Mouse (Mus musculus) myocyte (in vitro differentiated cells): ENCODE data around the gene Micall1. TPM values are rescaled to one million over a fixed set of nuclear protein-coding genes. Genes with fewer than 3 reads are reported as not detected.
A peak's percentile ranks its signal among the peaks of the same experiment; 100 is the strongest.

Source experiments
- H3K27me3 ChIP-seq: one replicate; pipeline ENCODE4 v1.6.1; 2011; ENCODE audit not compliant: control insufficient read depth, insufficient read depth, insufficient read length
- H3K36me3 ChIP-seq: one replicate; pipeline ENCODE4 v1.6.1; 2011; ENCODE audit not compliant: control insufficient read depth, insufficient read depth
- H3K4me2 ChIP-seq: one replicate; pipeline ENCODE4 v1.6.1; 2011; ENCODE audit warnings: low read depth, control low read depth
- H3K4me3 ChIP-seq: one replicate; pipeline ENCODE4 v1.5.1; 2011; ENCODE audit warnings: mild to moderate bottlenecking, control low read depth, moderate library complexity
- H3K79me2 ChIP-seq: one replicate; pipeline ENCODE4 v1.6.1; 2011; ENCODE audit not compliant: control insufficient read depth, insufficient read depth
- H3ac ChIP-seq: one replicate; pipeline ENCODE4 v1.6.1; 2011; ENCODE audit not compliant: control insufficient read depth, insufficient read length
- CEBPB ChIP-seq: IDR thresholded peaks from 2 replicates; pipeline ENCODE4 v1.6.1; 2011; ENCODE audit warnings: mild to moderate bottlenecking, moderate library complexity; ENCODE audit not compliant: poor library complexity, insufficient read depth, severe bottlenecking
- E2F4 ChIP-seq: IDR thresholded peaks from one replicate; pipeline ENCODE4 v1.6.1; 2011; ENCODE audit warnings: mild to moderate bottlenecking, control low read depth, moderate library complexity; ENCODE audit not compliant: insufficient read depth
- MAX ChIP-seq: IDR thresholded peaks from one replicate; pipeline ENCODE4 v1.6.1; 2011; ENCODE audit warnings: low read depth, mild to moderate bottlenecking, control low read depth
- MYOD1 ChIP-seq, 3 experiments: IDR thresholded peaks; one replicate each; pipeline ENCODE4 v1.6.1; 2011; ENCODE audit warnings: control low read depth in 2 of 3, low read depth in 2 of 3, mild to moderate bottlenecking in 2 of 3, moderate library complexity in 1 of 3; ENCODE audit not compliant: insufficient read length in 2 of 3, control insufficient read depth in 1 of 3
- MYOG ChIP-seq, 3 experiments: IDR thresholded peaks; one replicate each; pipeline ENCODE4 v1.6.1; 2011; ENCODE audit warnings: control low read depth in 2 of 3, low read depth in 2 of 3, mild to moderate bottlenecking in 2 of 3; ENCODE audit not compliant: insufficient read length in 2 of 3, control insufficient read depth in 1 of 3, insufficient read depth in 1 of 3
- POLR2A ChIP-seq: IDR thresholded peaks from one replicate; pipeline ENCODE4 v1.6.1; 2011; ENCODE audit warnings: low read depth, mild to moderate bottlenecking, control low read depth, moderate library complexity; ENCODE audit not compliant: insufficient read length
- POLR2AphosphoS2 ChIP-seq: IDR thresholded peaks from one replicate; pipeline ENCODE4 v1.6.1; 2011; ENCODE audit warnings: low read depth, control low read depth; ENCODE audit not compliant: insufficient read length
- REST ChIP-seq: IDR thresholded peaks from one replicate; pipeline ENCODE4 v1.6.1; 2011; ENCODE audit warnings: mild to moderate bottlenecking, control low read depth, moderate library complexity; ENCODE audit not compliant: insufficient read depth, insufficient read length
- SRF ChIP-seq: IDR thresholded peaks from one replicate; pipeline ENCODE4 v1.6.1; 2011; ENCODE audit warnings: low read depth; ENCODE audit not compliant: control insufficient read depth, insufficient read length
- TCF12 ChIP-seq: IDR thresholded peaks from one replicate; pipeline ENCODE4 v1.6.1; 2011; ENCODE audit warnings: mild to moderate bottlenecking, control low read depth; ENCODE audit not compliant: poor library complexity, insufficient read depth, severe bottlenecking
- TCF3 ChIP-seq: IDR thresholded peaks from one replicate; pipeline ENCODE4 v1.6.1; 2011; ENCODE audit warnings: low read depth, control low read depth; ENCODE audit not compliant: insufficient read length
- USF1 ChIP-seq: IDR thresholded peaks from one replicate; pipeline ENCODE4 v1.6.1; 2011; ENCODE audit warnings: low read depth, mild to moderate bottlenecking, control low read depth, moderate library complexity
- polyA plus RNA-seq: library from polyadenylated mRNA; unstranded; fragments of >200 nt; fragmentation: generic; extraction: Trizol; gene quantifications from one replicate; pipeline ENCODE4 v1.2.1, GENCODE M21; 2012; ENCODE audit warnings: missing spikeins

Gene Micall1
- polyA plus RNA-seq, 1 experiment: 18.0 TPM

DNA sequence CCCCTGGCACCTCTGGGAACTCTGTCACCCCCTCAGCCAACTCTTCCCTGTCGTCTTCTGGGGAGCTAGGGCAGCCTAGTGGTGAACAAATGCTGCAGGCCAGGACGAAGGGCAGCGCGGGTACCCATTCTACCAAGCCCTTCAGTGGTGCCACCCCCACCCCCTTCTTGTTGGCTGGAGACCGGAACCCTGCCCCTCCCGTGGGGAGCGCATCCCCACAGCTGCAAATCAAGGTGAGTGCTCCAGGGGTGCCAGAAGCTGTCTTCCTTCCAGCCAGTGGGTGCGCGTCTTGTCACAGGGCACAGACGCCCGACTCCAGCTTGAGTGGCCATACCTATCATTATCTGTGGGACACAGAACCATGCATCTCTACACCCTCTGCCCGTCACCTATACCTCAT lies 18.4 kb downstream of the Micall1 start:
- Histone ChIP-seq H3K27me3 (no peaks in the 10 kb centered on the region), H3K36me3 (peaks cover 43% of the 10 kb centered on the region), H3K4me3 (no peak overlapping the region), H3K4me2 (no peak overlapping the region), H3K79me2 (no peaks in the 10 kb centered on the region), H3ac (no peak overlapping the region)
- TF ChIP-seq TCF12 (no peak), MYOG (IDR thresholded peaks at IDR 0.05; ENCODE audit: control insufficient read depth in 1 of 3, insufficient read depth in 1 of 3, insufficient read length in 2 of 3, low read depth in 2 of 3) (no peak), USF1 (no peak), TCF3 (no peak), E2F4 (no peak), MAX (no peak), SRF (no peak), CEBPB (no peak), POLR2A (no peak), REST (no peak), POLR2AphosphoS2 (no peak), MYOD1 (IDR thresholded peaks at IDR 0.05; ENCODE audit: control insufficient read depth in 1 of 3, insufficient read length in 2 of 3, low read depth in 2 of 3) (no peak)

- H3K79me2 ChIP-seq: no peaks in the 10 kb centered on the region
- H3K4me2 ChIP-seq: no peak overlapping the region
- H3ac ChIP-seq: no peak overlapping the region
- TF ChIP-seq REST (no peak), POLR2AphosphoS2 (no peak), MYOD1 (IDR thresholded peaks at IDR 0.05; ENCODE audit: control insufficient read depth in 1 of 3, insufficient read length in 2 of 3, low read depth in 2 of 3) (peak in 1 of 3 experiments; percentile 22)
- H3K27me3 ChIP-seq: no peaks in the 10 kb centered on the region
- H3K36me3 ChIP-seq: peaks cover 45% of the 10 kb centered on the region
- no peak overlapping the region for H3K4me3 ChIP-seq
Measured at GRCm38 (mm10) chr15:79128208-79128607, 19.5 kb downstream of the Micall1 start.

- peaks cover 43% of the 10 kb centered on the region for H3K36me3 ChIP-seq
- no peaks in the 10 kb centered on the region for H3K27me3 ChIP-seq
- no peak overlapping the region for H3K4me2 ChIP-seq
- H3K4me3 ChIP-seq: no peak overlapping the region
- no peaks in the 10 kb centered on the region for H3K79me2 ChIP-seq
- no peak for TF ChIP-seq REST
- TF ChIP-seq USF1: no peak
- TF ChIP-seq POLR2A: no peak
- no peak for TF ChIP-seq TCF3
- TF ChIP-seq MYOG (IDR thresholded peaks at IDR 0.05; ENCODE audit: control insufficient read depth in 1 of 3, insufficient read depth in 1 of 3, insufficient read length in 2 of 3, low read depth in 2 of 3): no peak
- TF ChIP-seq CEBPB: no peak
- TF ChIP-seq MYOD1 (IDR thresholded peaks at IDR 0.05; ENCODE audit: control insufficient read depth in 1 of 3, insufficient read length in 2 of 3, low read depth in 2 of 3): no peak
- no peak for TF ChIP-seq TCF12
- no peak for TF ChIP-seq MAX
- no peak for TF ChIP-seq E2F4
- no peak for TF ChIP-seq POLR2AphosphoS2
- TF ChIP-seq SRF: no peak
- H3ac ChIP-seq: no peak overlapping the region
Measured at GRCm38 (mm10) chr15:79129311-79129710, 20.6 kb downstream of the Micall1 start.

DNA sequence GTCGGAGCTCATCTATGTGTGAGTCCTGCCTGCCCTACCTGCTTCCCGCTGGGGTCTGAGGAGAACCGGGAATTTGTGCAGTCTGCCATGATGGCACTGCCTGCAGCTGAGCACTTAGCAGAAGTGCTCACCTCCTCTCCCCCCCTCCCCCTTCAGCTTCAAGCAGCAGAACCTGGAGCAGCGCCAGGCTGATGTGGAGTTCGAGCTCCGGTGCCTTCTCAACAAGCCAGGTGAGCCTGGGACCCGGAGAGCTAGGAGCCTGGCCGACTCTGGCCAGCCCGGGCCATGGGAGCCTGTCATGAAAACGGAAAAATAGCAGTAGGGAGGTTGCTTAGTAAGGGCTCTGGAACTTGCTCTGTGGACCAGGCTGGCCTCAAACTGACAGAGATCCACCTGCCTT lies 22.1 kb downstream of the Micall1 start:
- TF ChIP-seq TCF12: no peak
- TF ChIP-seq REST: no peak
- no peak for TF ChIP-seq TCF3
- TF ChIP-seq POLR2AphosphoS2: no peak
- no peak for TF ChIP-seq MYOG (IDR thresholded peaks at IDR 0.05; ENCODE audit: control insufficient read depth in 1 of 3, insufficient read depth in 1 of 3, insufficient read length in 2 of 3, low read depth in 2 of 3)
- no peak for TF ChIP-seq MYOD1 (IDR thresholded peaks at IDR 0.05; ENCODE audit: control insufficient read depth in 1 of 3, insufficient read length in 2 of 3, low read depth in 2 of 3)
- no peak for TF ChIP-seq E2F4
- no peak for TF ChIP-seq POLR2A
- no peak for TF ChIP-seq SRF
- no peak for TF ChIP-seq MAX
- no peak for TF ChIP-seq USF1
- no peak for TF ChIP-seq CEBPB
- H3K27me3 ChIP-seq: no peaks in the 10 kb centered on the region
- no peak overlapping the region for H3ac ChIP-seq
- H3K4me2 ChIP-seq: no peak overlapping the region
- H3K36me3 ChIP-seq: peaks cover 39% of the 10 kb centered on the region
- H3K79me2 ChIP-seq: no peaks in the 10 kb centered on the region
- H3K4me3 ChIP-seq: no peak overlapping the region

DNA sequence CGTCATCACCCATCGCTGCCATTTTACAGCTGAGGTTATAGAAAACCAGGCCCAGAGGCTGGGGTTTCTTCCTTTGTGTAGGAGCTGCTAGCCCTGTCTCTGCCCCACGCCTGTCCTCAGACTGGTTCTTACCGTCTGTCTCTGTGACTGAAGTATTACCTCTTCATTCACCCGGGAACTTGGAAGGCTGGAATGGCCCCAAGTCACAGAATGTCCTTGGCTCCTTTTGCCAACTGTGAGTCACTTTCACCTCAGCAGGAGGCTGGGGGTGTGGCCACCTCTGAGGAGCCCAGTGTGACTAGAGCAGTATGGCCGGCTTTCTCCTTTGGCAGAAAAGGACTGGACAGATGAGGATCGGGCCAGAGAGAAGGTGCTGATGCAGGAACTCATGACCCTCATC lies 22.7 kb downstream of the Micall1 start:
- H3ac ChIP-seq: no peak overlapping the region
- H3K4me2 ChIP-seq: peak overlapping the region; percentile 26
- H3K79me2 ChIP-seq: no peaks in the 10 kb centered on the region
- peaks cover 39% of the 10 kb centered on the region for H3K36me3 ChIP-seq
- no peak for TF ChIP-seq MYOG (IDR thresholded peaks at IDR 0.05; ENCODE audit: control insufficient read depth in 1 of 3, insufficient read depth in 1 of 3, insufficient read length in 2 of 3, low read depth in 2 of 3)
- H3K27me3 ChIP-seq: no peaks in the 10 kb centered on the region
- H3K4me3 ChIP-seq: no peak overlapping the region
